Mouse (Mus musculus) forebrain, embryonic 12.5 days (tissue): ENCODE measurements at regions not wholly inside any gene's neighbourhood (a gene's known extent, or its start where the extent isn't known, plus 50 kb on each side); places are given as distances from the start of the nearest gene placed in this dataset.

Source experiments
- ATAC-seq: fragments of 200-750 bp; cut with Nextera tagmentation; 2 replicates; pipeline ENCODE4 v1.8.0; 2017; ENCODE audit warnings: moderate TSS enrichment; ENCODE audit not compliant: low FRiP score
- H3K27ac ChIP-seq: fragments of 300-500 bp; sonication (generic); 2 replicates; pipeline ENCODE4 v1.5.1; 2016; ENCODE audit warnings: mild to moderate bottlenecking
- H3K27me3 ChIP-seq: fragments of 300-500 bp; sonication (generic); 2 replicates; pipeline ENCODE4 v1.6.1; 2016; ENCODE audit warnings: mild to moderate bottlenecking
- H3K36me3 ChIP-seq: fragments of 300-500 bp; sonication (generic); replicated peaks from 2 replicates; pipeline ENCODE4 v1.6.1; 2016; ENCODE audit warnings: mild to moderate bottlenecking
- H3K4me1 ChIP-seq: fragments of 300-500 bp; sonication (generic); 2 replicates; pipeline ENCODE4 v1.6.1; 2016
- H3K4me2 ChIP-seq: fragments of 300-500 bp; sonication (generic); 2 replicates; pipeline ENCODE4 v1.6.1; 2016; ENCODE audit warnings: mild to moderate bottlenecking, moderate library complexity
- H3K4me3 ChIP-seq: fragments of 300-500 bp; sonication (generic); replicated peaks from 2 replicates; pipeline ENCODE4 v1.5.1; 2016; ENCODE audit warnings: mild to moderate bottlenecking
- H3K9ac ChIP-seq: fragments of 300-500 bp; sonication (generic); 2 replicates; pipeline ENCODE4 v1.6.1; 2016; ENCODE audit warnings: mild to moderate bottlenecking
- H3K9me3 ChIP-seq: fragments of 300-500 bp; sonication (generic); 2 replicates; pipeline ENCODE4 v1.6.1; 2016
- WGBS: fragments of 180-500 bp; shearing (Covaris S2); methylation state at CpG from one replicate; pipeline ENCODE4 v1.1.7; 2016; 5-methylcytosine and 5-hydroxymethylcytosine counted together

GRCm38 (mm10) chr6:99810974-99811798, 85.0 kb upstream of the Prok2 start:
- Histone ChIP-seq H3K4me1 (0 out of 2 replicates have a peak, but pooled peaks cover 3% of the 10 kb centered on the region), H3K9me3 (0 out of 2 replicates have a peak, but pooled peaks cover 3% of the 10 kb centered on the region), H3K27ac (no peak overlapping the region), H3K4me3 (no peak overlapping the region), H3K4me2 (no peak overlapping the region), H3K9ac (no peak overlapping the region), H3K36me3 (no peaks in the 10 kb centered on the region), H3K27me3 (peaks cover 5% of the 10 kb centered on the region; the same call in 1 of the 2 replicates)
- WGBS = 77% methylated on average over 9 of the region's 9 CpGs
- no peak for ATAC-seq

GRCm38 (mm10) chr6:99804905-99805245, 78.7 kb upstream of the Prok2 start:
- H3K4me3 ChIP-seq = peak overlapping the region; percentile 24; the same call in 1 of the 2 replicates

GRCm38 (mm10) chr6:99803983-99804904, 78.1 kb upstream of the Prok2 start:
- Histone ChIP-seq H3K4me1 (peaks cover 7% of the 10 kb centered on the region), H3K9me3 (0 out of 2 replicates have a peak, but pooled peaks cover 3% of the 10 kb centered on the region), H3K4me2 (peak overlapping the region; percentile 53), H3K27ac (no peak overlapping the region), H3K36me3 (no peaks in the 10 kb centered on the region), H3K9ac (peak overlapping the region; percentile 56), H3K4me3 (peak overlapping the region; percentile 24), H3K27me3 (peaks cover 17% of the 10 kb centered on the region)
- peak; percentile 93 for ATAC-seq
- 17% methylated on average over 25 of the region's 25 CpGs for WGBS

More at GRCm38 (mm10) chr6:99804905-99805245, 78.7 kb upstream of the Prok2 start:
- peak; percentile 33; the same call in 1 of the 2 replicates for ATAC-seq
- Histone ChIP-seq H3K27me3 (peaks cover 17% of the 10 kb centered on the region), H3K27ac (no peak overlapping the region), H3K9me3 (0 out of 2 replicates have a peak, but pooled peaks cover 3% of the 10 kb centered on the region), H3K4me2 (peak overlapping the region; percentile 53), H3K36me3 (no peaks in the 10 kb centered on the region), H3K9ac (peak overlapping the region; percentile 56; the same call in 1 of the 2 replicates), H3K4me1 (peaks cover 7% of the 10 kb centered on the region)
- WGBS = 23% methylated on average over 10 of the region's 10 CpGs

- Histone ChIP-seq H3K4me2 (no peak overlapping the region), H3K36me3 (no peaks in the 10 kb centered on the region), H3K27ac (no peak overlapping the region), H3K9me3 (no peaks in the 10 kb centered on the region), H3K9ac (no peak overlapping the region), H3K4me1 (peaks cover 7% of the 10 kb centered on the region), H3K27me3 (peaks cover 12% of the 10 kb centered on the region), H3K4me3 (no peak overlapping the region)
- 83% methylated on average over 5 of the region's 6 CpGs for WGBS
- ATAC-seq = no peak
Observed at GRCm38 (mm10) chr6:99800919-99801318, 74.7 kb upstream of the Prok2 start.

- no peak overlapping the region for H3K27ac ChIP-seq
- H3K27me3 ChIP-seq = peaks cover 9% of the 10 kb centered on the region
- H3K4me3 ChIP-seq = no peak overlapping the region
- ATAC-seq = no peak
- no peaks in the 10 kb centered on the region for H3K9me3 ChIP-seq
- 74% methylated on average over 14 of the region's 14 CpGs for WGBS
- H3K9ac ChIP-seq = no peak overlapping the region
- peaks cover 7% of the 10 kb centered on the region for H3K4me1 ChIP-seq
- H3K36me3 ChIP-seq = no peaks in the 10 kb centered on the region
- H3K4me2 ChIP-seq = no peak overlapping the region
Observed at GRCm38 (mm10) chr6:99800324-99800723, 74.1 kb upstream of the Prok2 start.

- no peaks in the 10 kb centered on the region; the same call in 1 of the 2 replicates for H3K4me1 ChIP-seq
- WGBS = 91% methylated on average over 12 of the region's 12 CpGs
- H3K27me3 ChIP-seq = peaks cover 11% of the 10 kb centered on the region; the same call in 1 of the 2 replicates
- ATAC-seq = no peak
- no peak overlapping the region for H3K27ac ChIP-seq
- no peak overlapping the region for H3K4me2 ChIP-seq
- no peaks in the 10 kb centered on the region for H3K9me3 ChIP-seq
- no peak overlapping the region for H3K4me3 ChIP-seq
- no peak overlapping the region for H3K9ac ChIP-seq
- H3K36me3 ChIP-seq = no peaks in the 10 kb centered on the region
Observed at GRCm38 (mm10) chr6:99796390-99796789, 70.2 kb upstream of the Prok2 start.

GRCm38 (mm10) chr6:99793546-99793945, 67.4 kb upstream of the Prok2 start:
- H3K9me3 ChIP-seq = no peaks in the 10 kb centered on the region
- H3K4me1 ChIP-seq = no peaks in the 10 kb centered on the region; the same call in 1 of the 2 replicates
- no peak for ATAC-seq
- H3K36me3 ChIP-seq = no peaks in the 10 kb centered on the region
- no peak overlapping the region for H3K9ac ChIP-seq
- no peak overlapping the region for H3K4me3 ChIP-seq
- no peak overlapping the region for H3K27ac ChIP-seq
- H3K27me3 ChIP-seq = peaks cover 11% of the 10 kb centered on the region; the same call in 1 of the 2 replicates
- H3K4me2 ChIP-seq = no peak overlapping the region
- 59% methylated on average over 10 of the region's 10 CpGs for WGBS

- H3K36me3 ChIP-seq = no peaks in the 10 kb centered on the region
- H3K27me3 ChIP-seq = peaks cover 11% of the 10 kb centered on the region; the same call in 1 of the 2 replicates
- no peak for ATAC-seq
- WGBS = 73% methylated on average over 10 of the region's 10 CpGs
- H3K9ac ChIP-seq = no peak overlapping the region
- no peak overlapping the region for H3K4me2 ChIP-seq
- H3K4me1 ChIP-seq = no peaks in the 10 kb centered on the region; the same call in 1 of the 2 replicates
- no peak overlapping the region for H3K4me3 ChIP-seq
- H3K27ac ChIP-seq = no peak overlapping the region
- H3K9me3 ChIP-seq = no peaks in the 10 kb centered on the region
Observed at GRCm38 (mm10) chr6:99792353-99792752, 66.2 kb upstream of the Prok2 start.

- Histone ChIP-seq H3K4me3 (no peak overlapping the region), H3K27me3 (no peaks in the 10 kb centered on the region), H3K36me3 (no peaks in the 10 kb centered on the region), H3K4me1 (peaks cover 8% of the 10 kb centered on the region; the same call in 1 of the 2 replicates), H3K27ac (no peak overlapping the region), H3K9me3 (no peaks in the 10 kb centered on the region), H3K4me2 (no peak overlapping the region), H3K9ac (no peak overlapping the region)
- WGBS = 88% methylated on average over 7 of the region's 7 CpGs
- ATAC-seq = no peak
Observed at GRCm38 (mm10) chr6:99786977-99787376, 60.8 kb upstream of the Prok2 start.

- no peaks in the 10 kb centered on the region for H3K9me3 ChIP-seq
- no peak overlapping the region for H3K9ac ChIP-seq
- no peak for ATAC-seq
- peaks cover 8% of the 10 kb centered on the region; the same call in 1 of the 2 replicates for H3K4me1 ChIP-seq
- no peak overlapping the region for H3K4me3 ChIP-seq
- H3K27me3 ChIP-seq = no peaks in the 10 kb centered on the region
- no peak overlapping the region for H3K4me2 ChIP-seq
- 89% methylated on average over 6 of the region's 6 CpGs for WGBS
- H3K27ac ChIP-seq = no peak overlapping the region
- no peaks in the 10 kb centered on the region for H3K36me3 ChIP-seq
Observed at GRCm38 (mm10) chr6:99785212-99785611, 59.0 kb upstream of the Prok2 start.

GRCm38 (mm10) chr6:99784804-99785203, 58.6 kb upstream of the Prok2 start:
- H3K9me3 ChIP-seq = no peaks in the 10 kb centered on the region
- ATAC-seq = no peak
- WGBS = 93% methylated on average over 3 of the region's 3 CpGs
- H3K36me3 ChIP-seq = no peaks in the 10 kb centered on the region
- no peak overlapping the region for H3K4me2 ChIP-seq
- no peaks in the 10 kb centered on the region for H3K27me3 ChIP-seq
- no peak overlapping the region for H3K9ac ChIP-seq
- H3K27ac ChIP-seq = 0 out of 2 replicates have a peak overlapping the region, but pooled peaks have one; percentile 1
- no peak overlapping the region for H3K4me3 ChIP-seq
- peaks cover 8% of the 10 kb centered on the region; the same call in 1 of the 2 replicates for H3K4me1 ChIP-seq

GRCm38 (mm10) chr6:99784285-99784684, 58.1 kb upstream of the Prok2 start:
- peaks cover 8% of the 10 kb centered on the region; the same call in 1 of the 2 replicates for H3K4me1 ChIP-seq
- ATAC-seq = no peak
- no peaks in the 10 kb centered on the region for H3K27me3 ChIP-seq
- no peaks in the 10 kb centered on the region for H3K9me3 ChIP-seq
- H3K4me2 ChIP-seq = no peak overlapping the region
- WGBS = 22% methylated on average over 8 of the region's 8 CpGs
- H3K4me3 ChIP-seq = no peak overlapping the region
- H3K36me3 ChIP-seq = no peaks in the 10 kb centered on the region
- no peak overlapping the region for H3K9ac ChIP-seq
- H3K27ac ChIP-seq = 0 out of 2 replicates have a peak overlapping the region, but pooled peaks have one; percentile 1
